Mouse (Mus musculus): ENCODE data around the gene Rbm25.

GRCm38 (mm10) chr12:83622031-83622755 is 8.8 kb upstream of the Rbm25 start:
- no peak for TF ChIP-seq CTCF (IDR thresholded peaks at IDR 0.05; ENCODE audit: insufficient read depth, low read length)
- no peak for TF ChIP-seq POLR2A (IDR thresholded peaks at IDR 0.05; ENCODE audit: borderline replicate concordance, extremely low read depth, low read depth, low read length)
